Mouse (Mus musculus) neural tube, embryonic 12.5 days (tissue): ENCODE results near the gene Shmt2. TPM values are rescaled to one million over a fixed set of nuclear protein-coding genes. Genes with fewer than 3 reads are reported as not detected.

ENCODE experiments used
- ATAC-seq: fragments of 200-750 bp; cut with Nextera tagmentation; 2 replicates; pipeline ENCODE4 v1.8.0; 2017; ENCODE audit warnings: low read depth, mild to moderate bottlenecking, moderate TSS enrichment, moderate library complexity; ENCODE audit not compliant: low FRiP score
- H3K27ac ChIP-seq: fragments of 300-500 bp; sonication (generic); 2 replicates; pipeline ENCODE4 v1.5.1; 2016
- H3K27me3 ChIP-seq: fragments of 300-500 bp; sonication (generic); replicated peaks from 2 replicates; pipeline ENCODE4 v1.6.1; 2016; ENCODE audit warnings: mild to moderate bottlenecking
- H3K36me3 ChIP-seq: fragments of 300-500 bp; sonication (generic); 2 replicates; pipeline ENCODE4 v1.6.1; 2016; ENCODE audit warnings: mild to moderate bottlenecking
- H3K4me1 ChIP-seq: fragments of 300-500 bp; sonication (generic); 2 replicates; pipeline ENCODE4 v1.6.1; 2016
- H3K4me2 ChIP-seq: fragments of 300-500 bp; sonication (generic); replicated peaks from 2 replicates; pipeline ENCODE4 v1.6.1; 2016; ENCODE audit warnings: mild to moderate bottlenecking
- H3K4me3 ChIP-seq: fragments of 300-500 bp; sonication (generic); 2 replicates; pipeline ENCODE4 v1.5.1; 2016
- H3K9ac ChIP-seq: fragments of 300-500 bp; sonication (generic); 2 replicates; pipeline ENCODE4 v1.6.1; 2016; ENCODE audit warnings: mild to moderate bottlenecking
- H3K9me3 ChIP-seq: fragments of 300-500 bp; sonication (generic); 2 replicates; pipeline ENCODE4 v1.6.1; 2016; ENCODE audit warnings: mild to moderate bottlenecking
- WGBS: fragments of 180-500 bp; shearing (Covaris S2); methylation state at CpG from one replicate; pipeline ENCODE4 v1.1.7; 2016; 5-methylcytosine and 5-hydroxymethylcytosine counted together
- polyA plus RNA-seq: library from polyadenylated mRNA; unstranded; fragments of >200 nt; fragmentation: Nextera tagmentation; extraction: Ambion mirVana; gene quantifications from 2 replicates; pipeline ENCODE4 v1.2.1, GENCODE M21; 2016

Shmt2 gene
- polyA plus RNA-seq, 1 experiment from 2014 or later: 76.9 TPM

DNA sequence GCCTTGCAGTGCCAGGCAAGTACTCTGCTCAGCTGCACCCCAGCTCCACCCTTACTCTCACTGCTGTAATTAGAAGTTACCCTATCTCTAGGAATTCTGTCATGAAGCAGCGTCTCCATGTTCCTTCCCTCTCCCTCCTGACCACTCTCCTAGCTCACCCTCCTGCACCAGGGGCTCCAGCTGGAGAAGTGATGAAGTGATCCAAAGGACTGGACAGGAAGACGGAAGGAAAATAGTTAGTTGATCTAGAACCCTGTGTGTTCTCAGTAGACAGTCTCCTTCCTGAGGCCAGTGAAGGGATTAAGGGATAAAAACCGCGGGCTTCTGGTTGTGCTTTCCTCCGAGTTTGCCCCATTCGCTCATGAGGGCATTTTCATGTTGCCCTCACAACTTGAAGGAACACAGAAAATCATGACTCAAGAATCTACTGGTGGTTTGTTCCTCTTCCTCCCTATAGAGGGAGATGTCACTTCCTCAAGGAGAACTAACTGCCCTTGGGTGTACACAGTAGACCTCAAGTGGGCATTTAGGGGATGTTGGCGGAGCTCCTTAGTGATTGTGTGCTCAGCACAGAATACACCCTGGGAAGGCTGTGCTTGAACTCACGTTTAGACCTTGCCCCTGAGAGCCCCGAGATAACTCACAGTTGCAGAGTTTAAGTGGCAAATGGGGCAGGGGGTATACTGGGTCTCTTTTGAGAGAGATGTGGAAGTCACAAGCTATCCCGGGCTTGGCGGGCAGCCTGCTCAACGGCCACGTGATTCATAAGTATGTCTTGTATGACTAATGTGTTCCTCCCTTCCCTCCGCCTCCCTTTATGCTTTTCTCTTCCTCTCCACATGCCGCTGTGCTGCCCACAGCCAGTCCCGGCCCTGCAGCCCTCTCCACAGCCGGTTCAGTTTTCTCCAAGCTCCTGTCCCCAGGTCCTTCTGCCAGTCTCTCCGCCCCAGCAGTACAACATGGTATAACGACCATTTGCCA lies 41.1 kb downstream of the Shmt2 start:
- no peak for ATAC-seq
- WGBS: 88% methylated on average over 19 of the region's 19 CpGs
- Histone ChIP-seq H3K27ac (no peak overlapping the region), H3K9ac (no peak overlapping the region), H3K36me3 (peaks cover 42% of the 10 kb centered on the region), H3K27me3 (no peaks in the 10 kb centered on the region), H3K4me1 (no peaks in the 10 kb centered on the region), H3K4me3 (no peak overlapping the region), H3K4me2 (no peak overlapping the region), H3K9me3 (no peaks in the 10 kb centered on the region)

DNA sequence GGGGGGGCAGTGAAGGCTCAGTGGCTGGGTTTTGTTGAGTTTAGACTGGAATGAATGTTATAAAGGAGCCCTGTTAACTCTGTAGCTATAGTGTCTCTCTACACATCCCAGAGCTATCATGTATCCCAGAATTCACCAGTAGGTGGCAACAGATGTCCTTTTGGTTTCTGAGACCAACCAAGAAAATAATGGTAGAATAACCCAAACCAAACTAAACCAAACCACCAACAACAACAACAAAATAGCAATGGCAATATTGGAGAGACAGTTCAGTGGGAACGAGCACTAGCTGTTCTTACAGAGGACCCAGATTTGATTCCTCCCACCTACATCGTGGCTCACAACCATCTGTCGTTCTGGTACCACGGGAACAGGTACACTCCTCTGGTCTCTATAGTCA lies 43.1 kb downstream of the Shmt2 start:
- H3K9me3 ChIP-seq: no peaks in the 10 kb centered on the region
- no peak overlapping the region for H3K9ac ChIP-seq
- H3K27ac ChIP-seq: no peak overlapping the region
- no peaks in the 10 kb centered on the region for H3K27me3 ChIP-seq
- no peak overlapping the region for H3K4me3 ChIP-seq
- H3K36me3 ChIP-seq: peaks cover 32% of the 10 kb centered on the region
- ATAC-seq: no peak
- H3K4me1 ChIP-seq: no peaks in the 10 kb centered on the region
- no peak overlapping the region for H3K4me2 ChIP-seq
- 95% methylated on average over 4 of the region's 4 CpGs for WGBS

DNA sequence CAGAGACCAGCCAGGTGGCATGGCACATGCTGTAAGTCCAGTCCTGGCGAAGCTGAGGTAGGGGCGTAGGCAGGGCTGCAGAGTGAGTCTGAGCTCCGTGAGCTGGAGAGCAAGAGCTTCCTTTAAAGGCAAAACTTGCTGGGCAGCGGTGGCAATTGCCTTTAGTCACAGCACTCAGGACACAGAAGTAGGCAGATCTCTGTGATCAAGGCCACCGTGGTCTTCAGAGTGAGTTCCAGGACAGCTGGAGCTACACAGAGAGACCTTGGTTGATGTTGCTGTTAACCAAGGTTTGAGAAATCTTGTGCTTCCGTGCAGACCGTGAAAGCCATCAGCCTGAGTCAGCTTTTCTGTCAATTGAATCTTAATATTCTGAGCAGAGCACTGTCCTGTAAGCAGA lies 44.9 kb downstream of the Shmt2 start:
- Histone ChIP-seq H3K4me2 (no peak overlapping the region), H3K27me3 (no peaks in the 10 kb centered on the region), H3K9ac (no peak overlapping the region), H3K36me3 (peaks cover 28% of the 10 kb centered on the region), H3K4me3 (no peak overlapping the region), H3K9me3 (no peaks in the 10 kb centered on the region), H3K27ac (no peak overlapping the region), H3K4me1 (no peaks in the 10 kb centered on the region)
- ATAC-seq: no peak
- WGBS: 90% methylated on average over 7 of the region's 7 CpGs

DNA sequence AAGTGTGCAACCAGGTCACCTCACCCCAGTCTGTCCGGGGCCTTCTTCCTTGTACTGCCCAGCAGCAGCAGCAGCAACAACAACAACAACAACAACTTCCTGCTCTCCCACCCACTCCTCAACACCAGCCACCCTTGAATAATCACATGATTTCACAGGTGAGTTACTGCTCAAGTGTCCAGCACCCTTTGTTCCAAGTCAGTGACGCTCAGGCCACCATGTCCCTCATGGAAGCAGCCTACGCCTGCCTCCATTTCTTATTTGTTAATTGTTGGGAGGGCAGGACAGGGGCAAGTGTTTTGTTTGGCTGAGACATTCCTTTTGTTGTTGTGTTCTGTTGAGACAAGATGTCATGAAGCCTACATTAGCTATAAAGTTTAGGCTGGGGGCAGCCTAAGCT lies 45.7 kb downstream of the Shmt2 start:
- no peak overlapping the region for H3K4me3 ChIP-seq
- H3K9me3 ChIP-seq: no peaks in the 10 kb centered on the region
- ATAC-seq: no peak
- H3K4me2 ChIP-seq: no peak overlapping the region
- 80% methylated on average over 3 of the region's 3 CpGs for WGBS
- H3K9ac ChIP-seq: no peak overlapping the region
- H3K27ac ChIP-seq: no peak overlapping the region
- no peaks in the 10 kb centered on the region for H3K4me1 ChIP-seq
- peaks cover 33% of the 10 kb centered on the region for H3K36me3 ChIP-seq
- no peaks in the 10 kb centered on the region for H3K27me3 ChIP-seq

DNA sequence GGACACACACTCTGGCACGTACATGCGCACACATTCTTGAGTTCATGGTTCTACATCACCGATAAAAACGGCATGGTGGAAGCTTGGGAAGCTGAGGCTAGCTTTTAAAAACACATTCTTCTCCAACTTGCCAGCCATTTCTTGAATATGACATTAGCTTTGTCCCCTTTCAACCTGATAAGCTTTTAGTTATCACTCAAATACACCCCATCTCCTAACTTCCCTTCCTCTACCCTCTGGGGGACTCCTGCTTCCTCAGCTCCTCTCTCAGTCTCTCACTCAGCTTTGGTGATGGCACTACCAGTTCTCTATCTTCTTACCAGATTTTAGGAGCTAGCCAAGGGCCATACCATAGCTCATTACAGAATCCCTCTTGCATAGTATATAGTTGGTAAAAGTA lies 47.1 kb downstream of the Shmt2 start:
- H3K9ac ChIP-seq: no peak overlapping the region
- H3K4me2 ChIP-seq: no peak overlapping the region
- H3K27me3 ChIP-seq: no peaks in the 10 kb centered on the region
- H3K36me3 ChIP-seq: peaks cover 39% of the 10 kb centered on the region
- WGBS: 98% methylated on average over 4 of the region's 4 CpGs
- no peak overlapping the region for H3K27ac ChIP-seq
- ATAC-seq: no peak
- no peaks in the 10 kb centered on the region for H3K9me3 ChIP-seq
- H3K4me1 ChIP-seq: no peaks in the 10 kb centered on the region
- no peak overlapping the region for H3K4me3 ChIP-seq

DNA sequence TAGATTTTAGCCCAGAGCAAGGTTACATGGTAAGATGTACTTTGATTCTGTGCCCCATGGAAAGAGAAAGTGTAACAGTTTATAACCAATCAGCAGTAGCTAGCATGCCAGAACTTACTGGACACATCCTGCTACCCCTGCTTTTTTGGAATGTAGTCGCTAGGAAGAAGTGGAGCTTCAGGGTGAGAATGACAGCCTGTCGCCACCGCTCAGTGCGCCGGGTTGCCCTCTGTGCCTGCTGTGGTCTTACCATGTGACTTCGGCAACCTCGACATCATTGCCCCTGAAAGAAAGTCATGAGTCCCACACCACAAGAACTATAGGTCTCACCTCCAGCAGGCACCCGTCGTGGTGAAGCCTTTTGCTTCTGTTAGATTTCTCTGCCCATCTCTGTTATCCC lies 49.5 kb downstream of the Shmt2 start:
- Histone ChIP-seq H3K9ac (no peak overlapping the region), H3K4me2 (no peak overlapping the region), H3K27ac (no peak overlapping the region), H3K36me3 (peaks cover 42% of the 10 kb centered on the region), H3K27me3 (no peaks in the 10 kb centered on the region), H3K4me1 (no peaks in the 10 kb centered on the region), H3K9me3 (no peaks in the 10 kb centered on the region), H3K4me3 (no peak overlapping the region)
- no peak for ATAC-seq
- 85% methylated on average over 9 of the region's 9 CpGs for WGBS

DNA sequence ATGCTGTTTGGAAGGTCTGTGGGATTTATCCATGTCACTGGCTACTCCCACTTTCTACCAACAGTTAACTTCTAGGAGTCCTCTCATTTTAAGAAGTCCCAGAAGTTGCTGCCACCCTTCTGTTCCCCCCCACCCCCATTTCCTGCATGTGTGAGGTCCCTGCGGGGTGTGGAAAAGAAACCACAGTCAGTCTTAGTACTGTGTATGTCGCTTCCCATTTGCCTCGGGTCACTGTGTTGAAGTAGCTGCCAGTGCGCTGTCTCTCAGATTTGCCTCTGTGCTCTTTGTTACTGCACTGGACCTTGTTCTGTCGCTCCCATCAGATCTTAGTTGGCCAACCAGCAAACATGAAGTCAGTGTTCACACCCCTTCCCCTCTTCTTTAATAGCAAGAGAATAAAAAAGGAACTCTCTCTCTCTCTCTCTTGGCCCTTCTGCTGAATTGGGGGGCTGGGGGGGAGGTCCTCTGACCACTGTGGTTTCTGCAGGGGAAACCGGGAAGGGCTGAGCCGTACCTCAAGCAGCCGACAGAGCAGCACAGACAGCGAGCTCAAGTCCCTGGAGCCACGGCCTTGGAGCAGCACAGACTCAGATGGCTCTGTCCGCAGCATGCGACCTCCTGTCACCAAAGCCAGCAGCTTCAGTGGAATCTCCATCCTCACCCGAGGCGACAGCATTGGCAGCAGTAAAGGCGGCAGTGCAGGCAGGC lies 50.8 kb downstream of the Shmt2 start:
- 77% methylated on average over 15 of the region's 15 CpGs for WGBS
- Histone ChIP-seq H3K4me3 (no peak overlapping the region), H3K36me3 (peaks cover 34% of the 10 kb centered on the region)

More for the DNA sequence above, 50.8 kb downstream of the Shmt2 start:
- H3K27me3 ChIP-seq: no peaks in the 10 kb centered on the region
- ATAC-seq: no peak
- no peak overlapping the region for H3K27ac ChIP-seq
- no peak overlapping the region for H3K9ac ChIP-seq
- no peak overlapping the region for H3K4me2 ChIP-seq
- H3K4me1 ChIP-seq: no peaks in the 10 kb centered on the region
- H3K9me3 ChIP-seq: no peaks in the 10 kb centered on the region

Other genes with a start within 250 kb of the Shmt2 start
- 18.4 and 20.5 TPM in 2 replicates for gene Mbd6, start 233.4 kb downstream of the Shmt2 start, polyA plus RNA-seq
- gene Mars, start 210.7 kb downstream of the Shmt2 start, polyA plus RNA-seq: 145 and 146 TPM in 2 replicates
- 1.7 and 2.0 TPM in 2 replicates for gene Arhgap9, start 200.5 kb downstream of the Shmt2 start, polyA plus RNA-seq
- 3.6 and 4.0 TPM in 2 replicates for gene Gli1, start 180.5 kb downstream of the Shmt2 start, polyA plus RNA-seq
- not detected in 2 replicates for gene Inhbe, start 168.0 kb downstream of the Shmt2 start, polyA plus RNA-seq
- not detected in 2 replicates for gene Inhbc, start 152.0 kb downstream of the Shmt2 start, polyA plus RNA-seq
- 33.9 and 36.3 TPM in 2 replicates for gene R3hdm2, start 142.1 kb downstream of the Shmt2 start, polyA plus RNA-seq
- 4.3 and 5.8 TPM in 2 replicates for gene Stac3, start 20.8 kb downstream of the Shmt2 start, polyA plus RNA-seq
- gene Ndufa4l2, start 7.5 kb downstream of the Shmt2 start, polyA plus RNA-seq: 7.3 and 7.6 TPM in 2 replicates
- 112 and 125 TPM in 2 replicates for gene Nxph4, start 12.1 kb upstream of the Shmt2 start, polyA plus RNA-seq
- gene Lrp1, start 98.7 kb upstream of the Shmt2 start, polyA plus RNA-seq: 85.7 and 96.0 TPM in 2 replicates
- gene Stat6, start 120.5 kb upstream of the Shmt2 start, polyA plus RNA-seq: 7.2 and 7.5 TPM in 2 replicates
- gene Nemp1, start 144.5 kb upstream of the Shmt2 start, polyA plus RNA-seq: 7.2 and 8.0 TPM in 2 replicates
- gene Nab2, start 146.1 kb upstream of the Shmt2 start, polyA plus RNA-seq: 5.6 and 6.9 TPM in 2 replicates
- gene Myo1a, start 182.7 kb upstream of the Shmt2 start, polyA plus RNA-seq: 0.29 and 0.58 TPM in 2 replicates
- 0.91 TPM in 1 of 2 replicates, not detected in the other for gene Tac2, start 202.0 kb upstream of the Shmt2 start, polyA plus RNA-seq
- 4.9 and 5.5 TPM in 2 replicates for gene Zbtb39, start 217.1 kb upstream of the Shmt2 start, polyA plus RNA-seq
- 0.28 and 0.41 TPM in 2 replicates for gene Gpr182, start 229.3 kb upstream of the Shmt2 start, polyA plus RNA-seq
- 0.05 and 0.09 TPM in 2 replicates for gene Rdh1, start 237.3 kb upstream of the Shmt2 start, polyA plus RNA-seq
- gene Rdh16f1, start 237.3 kb upstream of the Shmt2 start, polyA plus RNA-seq: not detected in 2 replicates